Mouse (Mus musculus) lung, postnatal 4 days (tissue): ENCODE data around the gene Nup153.

Experiments
- DNase-seq, 2 experiments: peaks; one replicate each; pipeline ENCODE4 v3.0.0; 2021

The Nup153 gene

GRCm38 (mm10) chr13:46727038-46727836, 503 bp downstream of the Nup153 start:
- DNase-seq, result peak; percentile 79 to 82

GRCm38 (mm10) chr13:46726288-46727037, 1.3 kb downstream of the Nup153 start:
- DNase-seq, result no peak

GRCm38 (mm10) chr13:46725227-46725626, 2.5 kb downstream of the Nup153 start:
- no peak for DNase-seq

- DNase-seq, result no peak
Observed at GRCm38 (mm10) chr13:46724371-46724770, 3.4 kb downstream of the Nup153 start.

GRCm38 (mm10) chr13:46721009-46721408, 6.7 kb downstream of the Nup153 start:
- DNase-seq, result no peak

GRCm38 (mm10) chr13:46718893-46719400, 8.8 kb downstream of the Nup153 start:
- no peak for DNase-seq

- DNase-seq, result no peak
Observed at GRCm38 (mm10) chr13:46715976-46716639, 11.6 kb downstream of the Nup153 start.

- DNase-seq, result no peak
Observed at GRCm38 (mm10) chr13:46713486-46713885, 14.3 kb downstream of the Nup153 start.

- peak in 1 of 2 experiments; percentile 33 for DNase-seq
Observed at GRCm38 (mm10) chr13:46703138-46703537, 24.6 kb downstream of the Nup153 start.

GRCm38 (mm10) chr13:46701486-46701885, 26.3 kb downstream of the Nup153 start:
- no peak for DNase-seq

- DNase-seq, result no peak
Observed at GRCm38 (mm10) chr13:46699372-46699771, 28.4 kb downstream of the Nup153 start.

- DNase-seq, result peak in 1 of 2 experiments; percentile 19
Observed at GRCm38 (mm10) chr13:46696788-46697187, 31.0 kb downstream of the Nup153 start.

- no peak for DNase-seq
Observed at GRCm38 (mm10) chr13:46695932-46696331, 31.8 kb downstream of the Nup153 start.

- DNase-seq, result no peak
Observed at GRCm38 (mm10) chr13:46695296-46695908, 32.3 kb downstream of the Nup153 start.

GRCm38 (mm10) chr13:46690559-46691241, 37.0 kb downstream of the Nup153 start:
- no peak for DNase-seq

- no peak for DNase-seq
Observed at GRCm38 (mm10) chr13:46683370-46683769, 44.4 kb downstream of the Nup153 start.

- no peak for DNase-seq
Observed at GRCm38 (mm10) chr13:46682921-46683320, 44.8 kb downstream of the Nup153 start.

GRCm38 (mm10) chr13:46677721-46678120, 50.0 kb downstream of the Nup153 start:
- no peak for DNase-seq

GRCm38 (mm10) chr13:46674601-46675000, 53.1 kb downstream of the Nup153 start:
- DNase-seq, result no peak

- DNase-seq, result no peak
Observed at GRCm38 (mm10) chr13:46670514-46670913, 57.2 kb downstream of the Nup153 start.

- DNase-seq, result peak; percentile 33 to 48
Observed at GRCm38 (mm10) chr13:46669620-46670271, 58.0 kb downstream of the Nup153 start.
